Mouse (Mus musculus): Measurements from ENCODE around the gene Tomm20.

- TF ChIP-seq CTCF (conservative IDR thresholded peaks at IDR 0.05; ENCODE audit: low read length) (no peak), NANOG (IDR thresholded peaks at IDR 0.05; ENCODE audit: borderline replicate concordance, low read length) (no peak)
These were observed 64.0 kb downstream of the Tomm20 start for GRCm38 (mm10) chr8:126881641-126882140.

Data from E14TG2a.4 (cell line).